Mouse (Mus musculus) intestine, postnatal 0 days (tissue): ENCODE data around the gene C8g. TPM values are rescaled to one million over a fixed set of nuclear protein-coding genes. Genes with fewer than 3 reads are reported as not detected.

Source experiments
- ATAC-seq: fragments of 200-750 bp; cut with Nextera tagmentation; 2 replicates; pipeline ENCODE4 v1.8.0; 2017; ENCODE audit warnings: mild to moderate bottlenecking, moderate TSS enrichment, moderate library complexity
- H3K27ac ChIP-seq: fragments of 300-500 bp; sonication (generic); 2 replicates; pipeline ENCODE4 v1.5.1; 2014; ENCODE audit warnings: mild to moderate bottlenecking, low read depth, low read length, moderate library complexity
- H3K27me3 ChIP-seq: fragments of 300-500 bp; sonication (generic); replicated peaks from 2 replicates; pipeline ENCODE4 v1.6.1; 2014; ENCODE audit warnings: low read length, mixed read lengths; ENCODE audit not compliant: control insufficient read depth, insufficient read depth
- H3K36me3 ChIP-seq: fragments of 300-500 bp; sonication (generic); 2 replicates; pipeline ENCODE4 v1.6.1; 2014; ENCODE audit warnings: mild to moderate bottlenecking, moderate library complexity; ENCODE audit not compliant: control insufficient read depth, insufficient read depth
- H3K4me1 ChIP-seq: fragments of 300-500 bp; sonication (generic); replicated peaks from 2 replicates; pipeline ENCODE4 v1.6.1; 2014; ENCODE audit warnings: antibody characterized with exemption, low read length, mixed read lengths; ENCODE audit not compliant: control insufficient read depth, insufficient read depth
- H3K4me2 ChIP-seq: fragments of 300-500 bp; sonication (generic); replicated peaks from 2 replicates; pipeline ENCODE4 v1.6.1; 2014; ENCODE audit warnings: low read depth, mild to moderate bottlenecking, moderate library complexity
- H3K4me3 ChIP-seq: fragments of 300-500 bp; sonication (generic); 2 replicates; pipeline ENCODE4 v1.5.1; 2014; ENCODE audit warnings: low read depth, low read length
- H3K9ac ChIP-seq: fragments of 300-500 bp; sonication (generic); 2 replicates; pipeline ENCODE4 v1.6.1; 2014; ENCODE audit warnings: mild to moderate bottlenecking, low read depth, low read length
- H3K9me3 ChIP-seq: fragments of 300-500 bp; sonication (generic); 2 replicates; pipeline ENCODE4 v1.6.1; 2016; ENCODE audit warnings: mixed run types; ENCODE audit not compliant: control insufficient read depth
- CTCF ChIP-seq: sonication (generic); IDR thresholded peaks from 2 replicates; pipeline ENCODE4 v1.5.1; 2016; ENCODE audit warnings: low read depth, mild to moderate bottlenecking, control low read depth, antibody characterized with exemption, moderate library complexity
- WGBS: fragments of 180-500 bp; shearing (Covaris S2); extraction: QIAGEN DNeasy Blood & Tissue Kit; methylation state at CpG from one replicate; pipeline ENCODE4 v1.1.7; 2014; 5-methylcytosine and 5-hydroxymethylcytosine counted together
- polyA plus RNA-seq: library from polyadenylated mRNA; unstranded; fragments of >200 nt; fragmentation: Nextera tagmentation; extraction: Ambion mirVana; gene quantifications from 2 replicates; pipeline ENCODE4 v1.2.1, GENCODE M21; 2015

The C8g gene
- polyA plus RNA-seq, 1 experiment from 2014 or later, result 48.5 TPM

GRCm38 (mm10) chr2:25456205-25456953, 45.1 kb downstream of the C8g start, which contains the start of gene Clic3:
TSS of gene Clic3 (plus strand) at chr2:25456838.
- ATAC-seq, result 0 out of 2 replicates have a peak, but pooled peaks have one; percentile 7
- peaks cover 3% of the 10 kb centered on the region for H3K4me1 ChIP-seq
- H3K4me3 ChIP-seq, result no peak within 1 kb of the TSS
- H3K27ac ChIP-seq, result no peak within 1 kb of the TSS
- peaks cover 5% of the 10 kb centered on the region; the same call in 1 of the 2 replicates for H3K36me3 ChIP-seq
- H3K4me2 ChIP-seq, result peak within 1 kb of the TSS; percentile 1
- no peak within 1 kb of the TSS for H3K9ac ChIP-seq
- 23% methylated on average over 14 of the region's 14 CpGs for WGBS
- no peaks in the 10 kb centered on the region for H3K9me3 ChIP-seq
- TF ChIP-seq CTCF, result no peak
- no peaks in the 10 kb centered on the region for H3K27me3 ChIP-seq

GRCm38 (mm10) chr2:25452951-25453350, 48.6 kb downstream of the C8g start:
- no peak overlapping the region for H3K4me2 ChIP-seq
- no peak overlapping the region for H3K27ac ChIP-seq
- no peak overlapping the region for H3K4me3 ChIP-seq
- H3K36me3 ChIP-seq, result no peaks in the 10 kb centered on the region
- no peak for ATAC-seq
- no peak for TF ChIP-seq CTCF
- 54% methylated on average over 1 of the region's 1 CpGs for WGBS
- H3K9me3 ChIP-seq, result no peaks in the 10 kb centered on the region
- no peaks in the 10 kb centered on the region for H3K27me3 ChIP-seq
- H3K9ac ChIP-seq, result no peak overlapping the region
- no peaks in the 10 kb centered on the region; the same call in 1 of the 2 replicates for H3K4me1 ChIP-seq

DNA sequence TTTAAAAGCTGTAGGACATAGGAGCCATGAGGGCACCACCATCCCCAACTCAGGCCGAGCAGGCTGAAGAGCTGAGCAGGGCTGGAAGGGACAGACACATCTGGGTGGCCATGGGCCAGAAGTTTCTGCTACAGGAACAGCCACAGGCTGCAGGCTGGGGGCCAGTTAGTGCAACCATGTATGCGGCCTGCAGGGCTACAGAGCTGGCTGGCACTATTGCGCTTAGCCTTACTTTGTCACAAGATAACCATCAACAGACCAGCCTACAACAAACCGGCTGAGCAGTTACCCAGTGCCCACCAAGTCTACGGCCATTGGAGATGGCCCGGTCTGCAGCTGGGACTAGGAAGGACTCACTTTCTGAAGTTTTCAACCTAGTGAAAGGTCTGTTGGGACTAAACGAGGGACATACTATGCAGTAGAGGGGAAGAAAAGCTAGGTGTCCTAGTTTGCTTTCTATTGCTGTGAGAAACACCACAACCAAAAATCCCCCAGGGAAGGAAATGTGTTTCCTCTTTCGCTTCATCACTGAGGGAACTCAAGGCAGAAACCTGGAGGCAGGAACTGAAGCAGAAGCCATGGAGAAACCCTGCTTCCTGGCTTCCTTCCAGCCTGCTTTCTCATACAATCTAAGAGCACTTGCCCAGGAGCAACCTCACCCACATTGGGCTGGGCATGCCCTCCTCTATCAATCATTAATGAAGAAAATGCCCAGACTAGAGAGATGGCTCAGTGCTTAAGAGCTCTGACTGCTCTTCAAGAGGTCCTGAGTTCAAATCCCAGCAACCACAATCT, 50.5 kb downstream of the C8g start:
- Histone ChIP-seq H3K4me3 (no peak overlapping the region), H3K27me3 (no peaks in the 10 kb centered on the region), H3K27ac (no peak overlapping the region), H3K4me1 (no peaks in the 10 kb centered on the region), H3K4me2 (no peak overlapping the region), H3K9ac (no peak overlapping the region), H3K9me3 (no peaks in the 10 kb centered on the region), H3K36me3 (no peaks in the 10 kb centered on the region)
- WGBS, result 78% methylated on average over 8 of the region's 8 CpGs
- no peak; the same call in 1 of the 2 replicates for ATAC-seq
- no peak for TF ChIP-seq CTCF

Other genes with a start within 250 kb of the C8g start
- 40.3 and 44.9 TPM in 2 replicates for gene Tmem203, start 246.3 kb downstream of the C8g start, polyA plus RNA-seq
- 62.0 and 68.3 TPM in 2 replicates for gene Tprn, start 239.1 kb downstream of the C8g start, polyA plus RNA-seq
- 105 and 108 TPM in 2 replicates for gene Ssna1, start 229.3 kb downstream of the C8g start, polyA plus RNA-seq
- 41.6 and 43.4 TPM in 2 replicates for gene Anapc2, start 229.2 kb downstream of the C8g start, polyA plus RNA-seq
- gene Tmem210, start 213.6 kb downstream of the C8g start, polyA plus RNA-seq, result not detected in 2 replicates
- gene Lrrc26, start 211.8 kb downstream of the C8g start, polyA plus RNA-seq, result 5.5 and 6.6 TPM in 2 replicates
- gene Grin1, start 182.5 kb downstream of the C8g start, polyA plus RNA-seq, result 0.78 and 0.90 TPM in 2 replicates
- 44.7 and 50.2 TPM in 2 replicates for gene Man1b1, start 169.4 kb downstream of the C8g start, polyA plus RNA-seq
- 120 and 129 TPM in 2 replicates for gene Dpp7, start 145.4 kb downstream of the C8g start, polyA plus RNA-seq
- gene Uap1l1, start 136.0 kb downstream of the C8g start, polyA plus RNA-seq, result 668 and 708 TPM in 2 replicates
- gene Sapcd2, start 129.4 kb downstream of the C8g start, polyA plus RNA-seq, result 112 and 129 TPM in 2 replicates
- gene Entpd2, start 105.8 kb downstream of the C8g start, polyA plus RNA-seq, result 33.9 and 38.1 TPM in 2 replicates
- gene Npdc1, start 102.4 kb downstream of the C8g start, polyA plus RNA-seq, result 49.2 and 52.3 TPM in 2 replicates
- gene Fut7, start 78.5 kb downstream of the C8g start, polyA plus RNA-seq, result 0.26 and 0.27 TPM in 2 replicates
- gene Abca2, start 73.0 kb downstream of the C8g start, polyA plus RNA-seq, result 1.1 and 1.3 TPM in 2 replicates
- 2.0 and 2.8 TPM in 2 replicates for gene Clic3, start 44.9 kb downstream of the C8g start, polyA plus RNA-seq
- 41.2 and 46.2 TPM in 2 replicates for gene Paxx, start 40.6 kb downstream of the C8g start, polyA plus RNA-seq
- gene Ptgds, start 31.7 kb downstream of the C8g start, polyA plus RNA-seq, result 1.2 and 2.2 TPM in 2 replicates
- 0.40 and 0.51 TPM in 2 replicates for gene Lcn12, start 7.8 kb downstream of the C8g start, polyA plus RNA-seq
- 38.5 and 40.2 TPM in 2 replicates for gene Fbxw5, start 969 bp downstream of the C8g start, polyA plus RNA-seq
- 16.4 and 18.7 TPM in 2 replicates for gene Traf2, start 45.2 kb upstream of the C8g start, polyA plus RNA-seq
- gene Edf1, start 56.1 kb upstream of the C8g start, polyA plus RNA-seq, result 481 and 496 TPM in 2 replicates
- gene Mamdc4, start 73.1 kb upstream of the C8g start, polyA plus RNA-seq, result 588 and 718 TPM in 2 replicates
- 116 TPM in 2 replicates for gene Phpt1, start 73.5 kb upstream of the C8g start, polyA plus RNA-seq
- gene Ajm1, start 80.0 kb upstream of the C8g start, polyA plus RNA-seq, result 0.68 and 0.78 TPM in 2 replicates
- 26.8 and 26.9 TPM in 2 replicates for gene Rabl6, start 106.8 kb upstream of the C8g start, polyA plus RNA-seq
- 0.09 and 0.16 TPM in 2 replicates for gene Ccdc183, start 116.0 kb upstream of the C8g start, polyA plus RNA-seq
- 23.0 and 25.6 TPM in 2 replicates for gene Tmem141, start 120.3 kb upstream of the C8g start, polyA plus RNA-seq
- 4.1 and 4.7 TPM in 2 replicates for gene Fcna, start 126.3 kb upstream of the C8g start, polyA plus RNA-seq
- not detected in 2 replicates for gene Lcn8, start 151.4 kb upstream of the C8g start, polyA plus RNA-seq
- gene Lcn5, start 156.2 kb upstream of the C8g start, polyA plus RNA-seq, result not detected in 2 replicates
- gene Lcn6, start 175.1 kb upstream of the C8g start, polyA plus RNA-seq, result not detected in 2 replicates
- not detected in 2 replicates for gene Lcn10, start 181.0 kb upstream of the C8g start, polyA plus RNA-seq
- not detected in 2 replicates for gene Obp2a, start 198.3 kb upstream of the C8g start, polyA plus RNA-seq
- gene Bmyc, start 205.0 kb upstream of the C8g start, polyA plus RNA-seq, result 34.7 and 35.6 TPM in 2 replicates
- gene Obp2b, start 235.3 kb upstream of the C8g start, polyA plus RNA-seq, result not detected in 2 replicates